Comparison of ENCODE assay signal across 8 mouse cellular contexts in the genomic region with DNA sequence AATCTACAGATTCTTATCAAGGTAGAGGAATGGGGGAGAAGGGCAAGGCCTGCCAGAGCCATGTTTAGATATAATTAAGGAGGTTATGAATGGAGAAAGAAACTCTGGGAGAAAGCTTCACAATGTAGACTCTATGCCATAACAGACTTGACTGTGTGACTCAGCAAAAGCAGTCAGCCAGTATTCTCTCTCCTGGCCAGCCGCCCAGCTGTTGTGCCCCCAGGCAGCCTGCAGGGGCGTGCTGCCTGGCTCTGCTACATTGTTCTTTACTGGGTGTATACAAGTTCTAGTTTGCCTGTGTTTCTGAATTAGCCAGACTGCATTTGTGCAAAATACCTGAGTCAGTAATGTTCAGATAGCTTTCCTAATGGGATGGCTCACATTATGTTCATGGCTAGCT. TPM values are rescaled to one million over a fixed set of nuclear protein-coding genes. Genes with fewer than 3 reads are reported as not detected.
DNase-seq lines count a peak whose midpoint lies in the region; ATAC-seq lines count a peak whose summit lies in the region.

No protein-coding gene starts in this region.

- H3K27me3 ChIP-seq in lung, embryonic 15.5 days, result no peaks in the 10 kb centered on the region
- no peaks in the 10 kb centered on the region for H3K27me3 ChIP-seq in forebrain, embryonic 12.5 days

- peak; percentile 47 for DNase-seq in ovary, adult 18-20 months (ENCODE audit: low spot score)
- DNase-seq in ovary, postnatal 10 days (ENCODE audit: low spot score), result no peak
- peak; percentile 83 for DNase-seq in adipocyte (ENCODE audit: low spot score)
- DNase-seq in gastrocnemius, adult 18-20 months (ENCODE audit: low spot score), result peak; percentile 39
- peak; percentile 87 to 91 for DNase-seq in kidney, postnatal 36 days
- DNase-seq in thymus, postnatal 36 days, result peak; percentile 15

- no peak overlapping the region for H3K4me3 ChIP-seq in lung, embryonic 15.5 days
- H3K4me3 ChIP-seq in forebrain, embryonic 12.5 days (replicated peaks), result no peak overlapping the region

- no peak overlapping the region for H3K9ac ChIP-seq in lung, embryonic 15.5 days
- no peak overlapping the region for H3K9ac ChIP-seq in forebrain, embryonic 12.5 days

- H3K4me1 ChIP-seq in lung, embryonic 15.5 days, result peaks cover 8% of the 10 kb centered on the region
- H3K4me1 ChIP-seq in forebrain, embryonic 12.5 days, result no peaks in the 10 kb centered on the region

- H3K36me3 ChIP-seq in lung, embryonic 15.5 days, result no peaks in the 10 kb centered on the region
- H3K36me3 ChIP-seq in forebrain, embryonic 12.5 days (replicated peaks), result no peaks in the 10 kb centered on the region

- no peaks in the 10 kb centered on the region for H3K9me3 ChIP-seq in lung, embryonic 15.5 days
- H3K9me3 ChIP-seq in forebrain, embryonic 12.5 days, result no peaks in the 10 kb centered on the region

- ATAC-seq in lung, embryonic 15.5 days (ENCODE audit: borderline replicate concordance, extremely low read depth, low FRiP score, low TSS enrichment), result 0 out of 2 replicates have a peak, but pooled peaks have one; percentile 57
- ATAC-seq in forebrain, embryonic 12.5 days (ENCODE audit: low FRiP score), result no peak

- no peak overlapping the region for H3K27ac ChIP-seq in lung, embryonic 15.5 days
- H3K27ac ChIP-seq in forebrain, embryonic 12.5 days, result no peak overlapping the region

- WGBS in lung, embryonic 15.5 days, result 55% methylated on average over 2 of the region's 2 CpGs
- 34% methylated on average over 2 of the region's 2 CpGs for WGBS in forebrain, embryonic 12.5 days

- H3K4me2 ChIP-seq in lung, embryonic 15.5 days, result no peak overlapping the region
- no peak overlapping the region for H3K4me2 ChIP-seq in forebrain, embryonic 12.5 days

RNA-seq across cellular contexts. Expression of a gene that starts 10.6 kb away (rescaled TPM):
- 100 to 1,000 TPM in 1 of 2 experiments, 10 to 100 TPM in 1; 92.6 to 116 TPM for total RNA-seq in gastrocnemius, adult 18-20 months (2021)
- 43.0 and 44.4 TPM in 2 replicates for polyA plus RNA-seq in lung, embryonic 15.5 days (2015; fragmentation: Nextera tagmentation; extraction: Ambion mirVana)
- polyA plus RNA-seq in forebrain, embryonic 12.5 days (2016; fragmentation: Nextera tagmentation; extraction: Ambion mirVana), result 8.8 and 16.0 TPM in 2 replicates

RNA-seq across cellular contexts. Expression of a gene that starts 55.1 kb away (rescaled TPM):
- total RNA-seq in gastrocnemius, adult 18-20 months (2021), result under 1 TPM in 1 of 2 experiments, not detected in 1; 0.24 TPM
- 0.19 TPM in 2 replicates for polyA plus RNA-seq in lung, embryonic 15.5 days (2015; fragmentation: Nextera tagmentation; extraction: Ambion mirVana)
- 0.23 TPM in 1 of 2 replicates, not detected in the other for polyA plus RNA-seq in forebrain, embryonic 12.5 days (2016; fragmentation: Nextera tagmentation; extraction: Ambion mirVana)
